Mouse (Mus musculus): ENCODE data around the gene 2010111I01Rik. TPM values are rescaled to one million over a fixed set of nuclear protein-coding genes. Genes with fewer than 3 reads are reported as not detected.

2010111I01Rik gene
- total and polyA plus RNA-seq, 2 experiments from 2014 or later = 107 to 149 TPM

GRCm38 (mm10) chr13:63283236-63283635 lies 318.5 kb downstream of the 2010111I01Rik start:
- H3K4me3 ChIP-seq (ENCODE audit: low read depth, low read length) = no peak overlapping the region
- H3K36me3 ChIP-seq (replicated peaks; ENCODE audit: control insufficient read depth, insufficient read depth, low read length) = peaks cover 44% of the 10 kb centered on the region
- ATAC-seq (ENCODE audit: insufficient read depth, low read depth) (no peak), DNase-seq (ENCODE audit: low spot score) (no peak)
- peaks cover 39% of the 10 kb centered on the region for H3K4me1 ChIP-seq (ENCODE audit: control insufficient read depth, insufficient read depth)
- no peaks in the 10 kb centered on the region for H3K27me3 ChIP-seq (ENCODE audit: control insufficient read depth, insufficient read depth, low read length)
- H3K9me3 ChIP-seq (replicated peaks; ENCODE audit: control insufficient read depth, low read length) = no peaks in the 10 kb centered on the region
- no peak overlapping the region for H3K4me2 ChIP-seq (ENCODE audit: low read depth, low read length)
- TF ChIP-seq CTCF (IDR thresholded peaks at IDR 0.05; ENCODE audit: low read depth) = no peak
- TF ChIP-seq EP300 (IDR thresholded peaks at IDR 0.05; ENCODE audit: low read depth) = no peak
- no peak overlapping the region for H3K9ac ChIP-seq (replicated peaks; ENCODE audit: low read depth, low read length)
- H3K27ac ChIP-seq (ENCODE audit: low read depth) = no peak overlapping the region

- H3K4me3 ChIP-seq (ENCODE audit: low read depth, low read length) = no peak overlapping the region
- peaks cover 59% of the 10 kb centered on the region for H3K36me3 ChIP-seq (replicated peaks; ENCODE audit: control insufficient read depth, insufficient read depth, low read length)
- no peak for DNase-seq (ENCODE audit: low spot score)
- no peak overlapping the region for H3K4me2 ChIP-seq (ENCODE audit: low read depth, low read length)
- H3K27me3 ChIP-seq (ENCODE audit: control insufficient read depth, insufficient read depth, low read length) = no peaks in the 10 kb centered on the region
- no peaks in the 10 kb centered on the region for H3K9me3 ChIP-seq (replicated peaks; ENCODE audit: control insufficient read depth, low read length)
- ATAC-seq (ENCODE audit: insufficient read depth, low read depth) = no peak
- peaks cover 27% of the 10 kb centered on the region for H3K4me1 ChIP-seq (ENCODE audit: control insufficient read depth, insufficient read depth)
- TF ChIP-seq EP300 (IDR thresholded peaks at IDR 0.05; ENCODE audit: low read depth) = no peak
- no peak for TF ChIP-seq CTCF (IDR thresholded peaks at IDR 0.05; ENCODE audit: low read depth)
- H3K9ac ChIP-seq (replicated peaks; ENCODE audit: low read depth, low read length) = no peak overlapping the region
- WGBS = 94% methylated on average over 3 of the region's 3 CpGs
- H3K27ac ChIP-seq (ENCODE audit: low read depth) = no peak overlapping the region
Observed at GRCm38 (mm10) chr13:63284748-63285147, 320.1 kb downstream of the 2010111I01Rik start.

- Histone ChIP-seq H3K36me3 (replicated peaks; ENCODE audit: control insufficient read depth, insufficient read depth, low read length) (peaks cover 77% of the 10 kb centered on the region), H3K27ac (ENCODE audit: low read depth) (no peak overlapping the region), H3K4me2 (ENCODE audit: low read depth, low read length) (no peak overlapping the region), H3K4me3 (ENCODE audit: low read depth, low read length) (no peak overlapping the region), H3K9ac (replicated peaks; ENCODE audit: low read depth, low read length) (no peak overlapping the region), H3K9me3 (replicated peaks; ENCODE audit: control insufficient read depth, low read length) (no peaks in the 10 kb centered on the region), H3K4me1 (ENCODE audit: control insufficient read depth, insufficient read depth) (peaks cover 16% of the 10 kb centered on the region), H3K27me3 (ENCODE audit: control insufficient read depth, insufficient read depth, low read length) (no peaks in the 10 kb centered on the region)
- no peak for DNase-seq (ENCODE audit: low spot score)
- TF ChIP-seq CTCF (IDR thresholded peaks at IDR 0.05; ENCODE audit: low read depth) (no peak), EP300 (IDR thresholded peaks at IDR 0.05; ENCODE audit: low read depth) (no peak)
- no peak for ATAC-seq (ENCODE audit: insufficient read depth, low read depth)
- WGBS = 76% methylated on average over 11 of the region's 11 CpGs
Observed at GRCm38 (mm10) chr13:63286483-63287102, 321.9 kb downstream of the 2010111I01Rik start.

GRCm38 (mm10) chr13:63289152-63289551 lies 324.5 kb downstream of the 2010111I01Rik start:
- TF ChIP-seq EP300 (IDR thresholded peaks at IDR 0.05; ENCODE audit: low read depth) (no peak), CTCF (IDR thresholded peaks at IDR 0.05; ENCODE audit: low read depth) (no peak)
- H3K27me3 ChIP-seq (ENCODE audit: control insufficient read depth, insufficient read depth, low read length) = no peaks in the 10 kb centered on the region
- H3K36me3 ChIP-seq (replicated peaks; ENCODE audit: control insufficient read depth, insufficient read depth, low read length) = peaks cover 74% of the 10 kb centered on the region
- H3K9ac ChIP-seq (replicated peaks; ENCODE audit: low read depth, low read length) = no peak overlapping the region
- DNase-seq (ENCODE audit: low spot score) (no peak), ATAC-seq (ENCODE audit: insufficient read depth, low read depth) (no peak)
- 61% methylated on average over 4 of the region's 4 CpGs for WGBS
- H3K4me2 ChIP-seq (ENCODE audit: low read depth, low read length) = no peak overlapping the region
- H3K27ac ChIP-seq (ENCODE audit: low read depth) = no peak overlapping the region
- no peaks in the 10 kb centered on the region for H3K9me3 ChIP-seq (replicated peaks; ENCODE audit: control insufficient read depth, low read length)
- H3K4me1 ChIP-seq (ENCODE audit: control insufficient read depth, insufficient read depth) = peaks cover 3% of the 10 kb centered on the region; the same call in 1 of the 2 replicates
- H3K4me3 ChIP-seq (ENCODE audit: low read depth, low read length) = no peak overlapping the region

- H3K36me3 ChIP-seq (replicated peaks; ENCODE audit: control insufficient read depth, insufficient read depth, low read length) = peaks cover 74% of the 10 kb centered on the region
- 83% methylated on average over 5 of the region's 5 CpGs for WGBS
- no peak for TF ChIP-seq CTCF (IDR thresholded peaks at IDR 0.05; ENCODE audit: low read depth)
- TF ChIP-seq EP300 (IDR thresholded peaks at IDR 0.05; ENCODE audit: low read depth) = no peak
- no peak overlapping the region for H3K4me3 ChIP-seq (ENCODE audit: low read depth, low read length)
- no peak for DNase-seq (ENCODE audit: low spot score)
- no peak overlapping the region for H3K9ac ChIP-seq (replicated peaks; ENCODE audit: low read depth, low read length)
- H3K4me2 ChIP-seq (ENCODE audit: low read depth, low read length) = no peak overlapping the region
- peaks cover 9% of the 10 kb centered on the region; the same call in 1 of the 2 replicates for H3K4me1 ChIP-seq (ENCODE audit: control insufficient read depth, insufficient read depth)
- no peak for ATAC-seq (ENCODE audit: insufficient read depth, low read depth)
- no peaks in the 10 kb centered on the region for H3K9me3 ChIP-seq (replicated peaks; ENCODE audit: control insufficient read depth, low read length)
- no peak overlapping the region for H3K27ac ChIP-seq (ENCODE audit: low read depth)
- no peaks in the 10 kb centered on the region for H3K27me3 ChIP-seq (ENCODE audit: control insufficient read depth, insufficient read depth, low read length)
Observed at GRCm38 (mm10) chr13:63289687-63290086, 325.0 kb downstream of the 2010111I01Rik start.

GRCm38 (mm10) chr13:63290126-63290525 lies 325.4 kb downstream of the 2010111I01Rik start:
- ATAC-seq (ENCODE audit: insufficient read depth, low read depth) = no peak
- 91% methylated on average over 4 of the region's 4 CpGs for WGBS
- no peaks in the 10 kb centered on the region for H3K9me3 ChIP-seq (replicated peaks; ENCODE audit: control insufficient read depth, low read length)
- H3K36me3 ChIP-seq (replicated peaks; ENCODE audit: control insufficient read depth, insufficient read depth, low read length) = peaks cover 76% of the 10 kb centered on the region
- H3K4me2 ChIP-seq (ENCODE audit: low read depth, low read length) = no peak overlapping the region
- H3K27ac ChIP-seq (ENCODE audit: low read depth) = no peak overlapping the region
- H3K4me1 ChIP-seq (ENCODE audit: control insufficient read depth, insufficient read depth) = peaks cover 13% of the 10 kb centered on the region; the same call in 1 of the 2 replicates
- H3K9ac ChIP-seq (replicated peaks; ENCODE audit: low read depth, low read length) = no peak overlapping the region
- DNase-seq (ENCODE audit: low spot score) = no peak
- TF ChIP-seq EP300 (IDR thresholded peaks at IDR 0.05; ENCODE audit: low read depth) (no peak), CTCF (IDR thresholded peaks at IDR 0.05; ENCODE audit: low read depth) (no peak)
- no peak overlapping the region for H3K4me3 ChIP-seq (ENCODE audit: low read depth, low read length)
- no peaks in the 10 kb centered on the region for H3K27me3 ChIP-seq (ENCODE audit: control insufficient read depth, insufficient read depth, low read length)

All from heart, postnatal 0 days (tissue).